In the genomic region with DNA sequence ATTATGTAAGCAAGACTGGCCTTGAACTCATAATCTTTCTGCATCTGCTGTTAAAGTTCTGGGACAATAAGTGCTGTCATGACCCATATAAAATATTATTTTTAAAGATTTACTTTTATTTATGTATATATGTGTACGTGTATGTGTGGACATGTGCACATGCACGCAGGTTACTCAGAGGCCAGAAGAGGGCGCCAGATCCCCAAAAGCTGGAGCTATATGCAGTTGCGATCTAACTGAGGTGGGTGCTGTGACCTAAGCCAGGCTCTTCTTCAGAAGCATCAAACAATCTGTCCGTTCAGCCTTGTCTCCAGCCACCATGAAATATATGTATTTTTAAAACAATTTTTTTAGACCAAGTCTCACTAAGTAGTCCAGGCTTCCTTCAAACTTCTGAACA, we compare ENCODE assay signal across 25 mouse cellular contexts. TPM values are rescaled to one million over a fixed set of nuclear protein-coding genes. Genes with fewer than 3 reads are reported as not detected.
DNase-seq lines count a peak whose midpoint lies in the region; ATAC-seq and TF ChIP-seq lines count a peak whose summit lies in the region.
"Had no signal": no experiment of that assay in that cellular context is flagged by ENCODE, and none has a peak within 500 bp of the region (broad histone marks: within the 10 kb centered on the region; RNA-seq: fewer than 3 reads in every experiment).

No protein-coding gene starts in this region.

- H3K27ac ChIP-seq in heart, adult 2 months: no peak overlapping the region
- H3K27ac ChIP-seq in lung, embryonic 14.5 days (ENCODE audit: low read depth): no peak overlapping the region
- H3K27ac ChIP-seq in stomach, postnatal 0 days (replicated peaks): no peak overlapping the region
- H3K27ac ChIP-seq: embryonic facial prominence, embryonic 15.5 days; hindbrain, embryonic 15.5 days; intestine, embryonic 15.5 days; lung, embryonic 15.5 days; macrophage; neural tube, embryonic 12.5 days had no signal

- H3K4me3 ChIP-seq in heart, adult 2 months: no peak overlapping the region
- no peak overlapping the region for H3K4me3 ChIP-seq in lung, embryonic 14.5 days (ENCODE audit: low read depth, low read length)
- no peak overlapping the region for H3K4me3 ChIP-seq in E14TG2a.4 (replicated peaks; ENCODE audit: low read length)
- H3K4me3 ChIP-seq in stomach, postnatal 0 days (ENCODE audit: low read depth, low read length): no peak overlapping the region
- H3K4me3 ChIP-seq: embryonic facial prominence, embryonic 15.5 days; hindbrain, embryonic 15.5 days; intestine, embryonic 15.5 days; lung, embryonic 15.5 days; neural tube, embryonic 12.5 days had no signal

- no peaks in the 10 kb centered on the region for H3K36me3 ChIP-seq in heart, adult 2 months (ENCODE audit: control insufficient read depth, insufficient read depth, low read length)
- no peaks in the 10 kb centered on the region for H3K36me3 ChIP-seq in lung, embryonic 14.5 days (ENCODE audit: insufficient read depth)
- no peaks in the 10 kb centered on the region for H3K36me3 ChIP-seq in E14TG2a.4 (ENCODE audit: insufficient read depth, low read length)
- H3K36me3 ChIP-seq in stomach, postnatal 0 days (ENCODE audit: control insufficient read depth, insufficient read depth, low read length): no peaks in the 10 kb centered on the region
- H3K36me3 ChIP-seq: embryonic facial prominence, embryonic 15.5 days; hindbrain, embryonic 15.5 days; intestine, embryonic 15.5 days; lung, embryonic 15.5 days; neural tube, embryonic 12.5 days had no signal

- WGBS in heart, adult 2 months: 96% methylated on average over 5 of the region's 5 CpGs
- WGBS in lung, embryonic 14.5 days: 92% methylated on average over 5 of the region's 5 CpGs
- WGBS in stomach, postnatal 0 days: 94% methylated on average over 5 of the region's 5 CpGs

- 0 out of 2 replicates have a peak, but pooled peaks cover 4% of the 10 kb centered on the region for H3K9me3 ChIP-seq in lung, embryonic 14.5 days (ENCODE audit: low read depth, low read length)
- peaks cover 5% of the 10 kb centered on the region for H3K9me3 ChIP-seq in E14TG2a.4 (ENCODE audit: low read length)
- no peaks in the 10 kb centered on the region for H3K9me3 ChIP-seq in stomach, postnatal 0 days (ENCODE audit: control insufficient read depth, low read length)
- H3K9me3 ChIP-seq: embryonic facial prominence, embryonic 15.5 days; hindbrain, embryonic 15.5 days; intestine, embryonic 15.5 days; lung, embryonic 15.5 days; neural tube, embryonic 12.5 days had no signal

- no peak overlapping the region for H3K4me2 ChIP-seq in lung, embryonic 14.5 days
- no peak overlapping the region for H3K4me2 ChIP-seq in stomach, postnatal 0 days (replicated peaks; ENCODE audit: low read depth)
- H3K4me2 ChIP-seq: embryonic facial prominence, embryonic 15.5 days; hindbrain, embryonic 15.5 days; intestine, embryonic 15.5 days; lung, embryonic 15.5 days; midbrain, embryonic 11.5 days; neural tube, embryonic 12.5 days had no signal

- peak; percentile 33 for TF ChIP-seq CTCF in heart, adult 2 months (IDR thresholded peaks at IDR 0.05)
- TF ChIP-seq CTCF in lung, embryonic 14.5 days (IDR thresholded peaks at IDR 0.05; ENCODE audit: low read depth): peak; percentile 20; the same call in 1 of the 2 replicates
- peak; percentile 43 for TF ChIP-seq CTCF in E14TG2a.4 (conservative IDR thresholded peaks at IDR 0.05; ENCODE audit: low read length)
- TF ChIP-seq CTCF in stomach, postnatal 0 days (IDR thresholded peaks at IDR 0.05; ENCODE audit: low read depth): no peak

- no peak for DNase-seq in heart, adult 2 months
- no peak for DNase-seq in heart, adult 18-20 months
- DNase-seq in lung, embryonic 14.5 days: no peak
- no peak for DNase-seq in lung, postnatal 10 days
- DNase-seq in ZHBTc4 (ENCODE audit: low read depth, low spot score): peak; percentile 44
- DNase-seq in stomach, postnatal 0 days (ENCODE audit: low spot score): no peak
- DNase-seq: adrenal gland, adult 8-10 months; cerebellum, postnatal 25 days; heart, postnatal 4 days; layer of hippocampus, postnatal 36 days; right cerebral cortex, postnatal 4 days; thymus, adult 2 months had no signal

- no peak for TF ChIP-seq EP300 in heart, adult 2 months (IDR thresholded peaks at IDR 0.05; ENCODE audit: insufficient read depth, low read depth, low read length)
- no peak for TF ChIP-seq EP300 in stomach, postnatal 0 days (optimal IDR thresholded peaks at IDR 0.05)

- TF ChIP-seq POLR2A in heart, adult 2 months (IDR thresholded peaks at IDR 0.05; ENCODE audit: insufficient read depth, low read depth, low read length): no peak

- no peak overlapping the region for H3K9ac ChIP-seq in heart, adult 2 months (ENCODE audit: low read depth, low read length)
- H3K9ac ChIP-seq in lung, embryonic 14.5 days: no peak overlapping the region
- no peak overlapping the region for H3K9ac ChIP-seq in stomach, postnatal 0 days (ENCODE audit: low read length)
- H3K9ac ChIP-seq: embryonic facial prominence, embryonic 15.5 days; hindbrain, embryonic 15.5 days; intestine, embryonic 15.5 days; lung, embryonic 15.5 days; neural tube, embryonic 12.5 days had no signal

- no peaks in the 10 kb centered on the region for H3K4me1 ChIP-seq in heart, adult 2 months (ENCODE audit: control insufficient read depth, insufficient read depth, low read length)
- H3K4me1 ChIP-seq in lung, embryonic 14.5 days (ENCODE audit: insufficient read depth): no peaks in the 10 kb centered on the region
- H3K4me1 ChIP-seq in E14TG2a.4 (replicated peaks; ENCODE audit: low read depth, low read length): no peaks in the 10 kb centered on the region
- no peaks in the 10 kb centered on the region for H3K4me1 ChIP-seq in stomach, postnatal 0 days (replicated peaks; ENCODE audit: control insufficient read depth, insufficient read depth)
- H3K4me1 ChIP-seq: embryonic facial prominence, embryonic 15.5 days; hindbrain, embryonic 15.5 days; intestine, embryonic 15.5 days; lung, embryonic 15.5 days; neural tube, embryonic 12.5 days had no signal

- no peak for ATAC-seq in lung, embryonic 14.5 days (ENCODE audit: insufficient read depth)
- ATAC-seq in activated CD4-positive, CD25-positive, alpha-beta regulatory T cell, adult 4 months: no peak
- no peak for ATAC-seq in stomach, postnatal 0 days (ENCODE audit: low FRiP score, low TSS enrichment)
- ATAC-seq: forebrain, embryonic 16.5 days; intestine, embryonic 15.5 days had no signal

- intact Hi-C loops in heart, adult 2 months (cut with DNase I): no loop called here

- H3K79me2 ChIP-seq in heart, adult 2 months (replicated peaks; ENCODE audit: control insufficient read depth, insufficient read depth, low read length): no peaks in the 10 kb centered on the region

- H3K27me3 ChIP-seq in heart, adult 2 months (ENCODE audit: control insufficient read depth, insufficient read depth, low read length): no peaks in the 10 kb centered on the region; the same call in 1 of the 2 replicates
- H3K27me3 ChIP-seq in lung, embryonic 14.5 days (ENCODE audit: insufficient read depth, low read length): no peaks in the 10 kb centered on the region
- H3K27me3 ChIP-seq in E14TG2a.4 (ENCODE audit: insufficient read depth, low read length): peaks cover under 1% of the 10 kb centered on the region; the same call in 1 of the 2 replicates
- no peaks in the 10 kb centered on the region for H3K27me3 ChIP-seq in stomach, postnatal 0 days (ENCODE audit: control insufficient read depth, insufficient read depth, low read length)
- H3K27me3 ChIP-seq: embryonic facial prominence, embryonic 15.5 days; hindbrain, embryonic 15.5 days; intestine, embryonic 15.5 days; lung, embryonic 15.5 days; neural tube, embryonic 12.5 days had no signal

RNA-seq across cellular contexts. Expression of gene Scn11a, which starts 11.6 kb away (rescaled TPM):
- under 1 TPM in 1 of 2 experiments, not detected in 1; 0.05 TPM for total RNA-seq in heart, adult 2 months (2021)
- polyA plus RNA-seq in heart, adult 2 months (2012; rRNA removed): 0.04 and 0.06 TPM in 2 replicates
- total RNA-seq in heart, adult 18-20 months (2021): under 1 TPM in 1 of 2 experiments, not detected in 1; 0.05 TPM
- polyA plus RNA-seq in lung, embryonic 14.5 days (2014; fragmentation: Nextera tagmentation; extraction: Ambion mirVana): 0.04 TPM in 1 of 2 replicates, not detected in the other
- polyA plus RNA-seq in activated CD4-positive, CD25-positive, alpha-beta regulatory T cell, adult 4 months (2017; shearing (Covaris generic)): under 1 TPM; 0.57 to 0.78 TPM
- polyA plus RNA-seq in stomach, postnatal 0 days (2015; fragmentation: Nextera tagmentation; extraction: Ambion mirVana): 0.01 and 0.04 TPM in 2 replicates
- total RNA-seq: adrenal gland, adult 8-10 months; gastrocnemius, adult 18-20 months; granulocyte monocyte progenitor cell, adult 5-6 weeks; layer of hippocampus, postnatal 36 days had no signal
- polyA plus RNA-seq: heart, embryonic 14.5 days; intestine, embryonic 15.5 days; lung, embryonic 15.5 days; macrophage had no signal
